Mouse (Mus musculus) MEL (cell line): ENCODE data around the gene Ifi35. TPM values are rescaled to one million over a fixed set of nuclear protein-coding genes. Genes with fewer than 3 reads are reported as not detected.
A peak's percentile ranks its signal among the peaks of the same experiment; 100 is the strongest.
"Not testable (repeated sequence)": the region's sequence is repeated elsewhere in the genome, so short reads cannot be mapped to it uniquely, and the experiment has no call there.

Source experiments
- DNase-seq: peaks from one replicate; pipeline ENCODE4 v3.0.0; 2011; ENCODE audit warnings: low read depth, low spot score
- H3K27ac ChIP-seq: 2 replicates; pipeline ENCODE4 v1.5.1; 2012; ENCODE audit warnings: low read depth, mild to moderate bottlenecking, control low read depth, low read length, moderate library complexity; ENCODE audit not compliant: control insufficient read depth
- H3K27me3 ChIP-seq, 2 experiments: fragments of 150-350 bp in 1 of 2; sonication (generic) in 1 of 2; 2 replicates each; pipeline ENCODE4 v1.6.1; 2012; ENCODE audit warnings: low read length in 2 of 2, mild to moderate bottlenecking in 2 of 2, improper control_type of control experiment in 1 of 2, moderate library complexity in 1 of 2; ENCODE audit not compliant: insufficient read depth in 2 of 2, control insufficient read depth in 1 of 2
- H3K36me3 ChIP-seq, 2 experiments: 2 replicates each; pipeline ENCODE4 v1.6.1; 2012 to 2014; ENCODE audit warnings: low read length in 2 of 2, improper control_type of control experiment in 1 of 2, inconsistent platforms in 1 of 2, mild to moderate bottlenecking in 1 of 2; ENCODE audit not compliant: insufficient read depth in 2 of 2, control insufficient read depth in 1 of 2
- H3K4me1 ChIP-seq, 2 experiments: fragments of 150-350 bp in 1 of 2; sonication (generic) in 1 of 2; 2 replicates each; pipeline ENCODE4 v1.6.1; 2012; ENCODE audit warnings: low read length in 2 of 2, improper control_type of control experiment in 1 of 2, mild to moderate bottlenecking in 1 of 2; ENCODE audit not compliant: insufficient read depth in 2 of 2, control insufficient read depth in 1 of 2
- H3K4me3 ChIP-seq, 2 experiments: fragments of 150-350 bp in 1 of 2; sonication (generic) in 1 of 2; 2 replicates each; pipeline ENCODE4 v1.5.1; 2012; ENCODE audit warnings: low read depth in 2 of 2, low read length in 2 of 2, mild to moderate bottlenecking in 2 of 2, moderate library complexity in 2 of 2, control low read depth in 1 of 2, improper control_type of control experiment in 1 of 2; ENCODE audit not compliant: control insufficient read depth in 1 of 2, insufficient read depth in 1 of 2
- H3K79me2 ChIP-seq: 2 replicates; pipeline ENCODE4 v1.6.1; 2012; ENCODE audit warnings: mild to moderate bottlenecking, low read length, moderate library complexity; ENCODE audit not compliant: control insufficient read depth, poor library complexity, insufficient read depth
- H3K9ac ChIP-seq: 2 replicates; pipeline ENCODE4 v1.6.1; 2012; ENCODE audit warnings: low read depth, mild to moderate bottlenecking, control low read depth, low read length, moderate library complexity; ENCODE audit not compliant: control insufficient read depth, poor library complexity, severe bottlenecking
- H3K9me3 ChIP-seq: fragments of 150-350 bp; sonication (generic); replicated peaks from 2 replicates; pipeline ENCODE4 v1.6.1; 2012; ENCODE audit warnings: mild to moderate bottlenecking, low read length, improper control_type of control experiment, moderate library complexity; ENCODE audit not compliant: insufficient read depth
- BHLHE40 ChIP-seq: IDR thresholded peaks from 2 replicates; pipeline ENCODE4 v1.6.1; 2012; ENCODE audit warnings: low read depth, mild to moderate bottlenecking, inconsistent platforms, low read length, improper control_type of control experiment, borderline replicate concordance
- CHD1 ChIP-seq: IDR thresholded peaks from 2 replicates; pipeline ENCODE4 v1.6.1; 2012; ENCODE audit warnings: low read depth, mild to moderate bottlenecking, inconsistent platforms, low read length, improper control_type of control experiment
- CTCF ChIP-seq, 3 experiments: IDR thresholded peaks in 2 of 3; conservative IDR thresholded peaks in 1 of 3; 2 replicates each; pipeline ENCODE4 v1.5.1; 2011 to 2012; ENCODE audit warnings: low read length in 3 of 3, low read depth in 2 of 3, mild to moderate bottlenecking in 2 of 3, improper control_type of control experiment in 1 of 3, inconsistent platforms in 1 of 3, mixed read lengths in 1 of 3, moderate library complexity in 1 of 3; ENCODE audit not compliant: control insufficient read depth in 1 of 3, insufficient read depth in 1 of 3, poor library complexity in 1 of 3, severe bottlenecking in 1 of 3
- GABPA ChIP-seq: IDR thresholded peaks from 2 replicates; pipeline ENCODE4 v1.6.1; 2012; ENCODE audit warnings: low read depth, mild to moderate bottlenecking, inconsistent platforms, low read length, improper control_type of control experiment, moderate library complexity
- MAX ChIP-seq: IDR thresholded peaks from 2 replicates; pipeline ENCODE4 v1.6.1; 2011; ENCODE audit warnings: low read length, improper control_type of control experiment
- MAZ ChIP-seq: IDR thresholded peaks from 2 replicates; pipeline ENCODE4 v1.6.1; 2012; ENCODE audit warnings: low read depth, mild to moderate bottlenecking, inconsistent platforms, low read length, improper control_type of control experiment
- MXI1 ChIP-seq: IDR thresholded peaks from 2 replicates; pipeline ENCODE4 v1.6.1; 2011; ENCODE audit warnings: mild to moderate bottlenecking, low read depth, low read length, improper control_type of control experiment
- MYB ChIP-seq: IDR thresholded peaks from 2 replicates; pipeline ENCODE4 v1.6.1; 2011; ENCODE audit warnings: mild to moderate bottlenecking, low read depth, low read length, improper control_type of control experiment
- NELFE ChIP-seq: IDR thresholded peaks from 2 replicates; pipeline ENCODE4 v1.6.1; 2011; ENCODE audit warnings: low read depth, low read length, improper control_type of control experiment
- RAD21 ChIP-seq: IDR thresholded peaks from 2 replicates; pipeline ENCODE4 v1.6.1; 2011; ENCODE audit warnings: mild to moderate bottlenecking, low read depth, low read length, improper control_type of control experiment
- SIN3A ChIP-seq: IDR thresholded peaks from 2 replicates; pipeline ENCODE4 v1.6.1; 2012; ENCODE audit warnings: low read length, improper control_type of control experiment, inconsistent platforms
- SMC3 ChIP-seq: IDR thresholded peaks from 2 replicates; pipeline ENCODE4 v1.6.1; 2011; ENCODE audit warnings: low read depth, low read length, improper control_type of control experiment
- TBP ChIP-seq: IDR thresholded peaks from 2 replicates; pipeline ENCODE4 v1.8.0; 2011; ENCODE audit warnings: low read depth, low read length, improper control_type of control experiment
- USF1 ChIP-seq: IDR thresholded peaks from 2 replicates; pipeline ENCODE4 v1.6.1; 2014; ENCODE audit warnings: low read depth, mild to moderate bottlenecking, inconsistent platforms, low read length, improper control_type of control experiment, moderate library complexity
- ZNF384 ChIP-seq: IDR thresholded peaks from 2 replicates; pipeline ENCODE4 v1.6.1; 2012; ENCODE audit warnings: low read depth, mild to moderate bottlenecking, inconsistent platforms, low read length, improper control_type of control experiment
- polyA plus RNA-seq, 2 experiments: library from polyadenylated mRNA; stranded (reverse) in 1 of 2; unstranded in 1 of 2; fragments of >175 nt in 1 of 2; fragments of >200 nt in 1 of 2; gene quantifications; 2 replicates each; pipeline versions ENCODE4 v1.2.1 to v1.2.4; 2012; ENCODE audit warnings: low replicate concordance in 2 of 2, low read depth in 1 of 2; ENCODE audit not compliant: insufficient read length in 2 of 2, insufficient read depth in 1 of 2, missing spikeins in 1 of 2
- total RNA-seq: library from RNA; depleted of rRNA; stranded (reverse); fragments of 300-350 nt; gene quantifications from 2 replicates; pipeline ENCODE4 v1.2.3, GENCODE M21; 2012

Gene Ifi35
- total and polyA plus RNA-seq, 3 experiments, result 35.5 to 146 (median 64.4) TPM

GRCm38 (mm10) chr11:101448899-101449298 lies 692 bp downstream of the Ifi35 start:
- peaks cover 11 to 37% of the 10 kb centered on the region in 2 experiments for H3K36me3 ChIP-seq
- peaks cover 20 to 40% of the 10 kb centered on the region in 2 experiments for H3K4me1 ChIP-seq
- no peaks in the 10 kb centered on the region for H3K27me3 ChIP-seq
- no peaks in the 10 kb centered on the region for H3K9me3 ChIP-seq
- peak overlapping the region; percentile 87 to 88 for H3K4me3 ChIP-seq
- H3K79me2 ChIP-seq, result peaks cover 13% of the 10 kb centered on the region
- TF ChIP-seq TBP (peak; percentile 91), USF1 (peak; percentile 46), MYB (no peak), NELFE (no peak), GABPA (no peak)
- peak; percentile 84 for DNase-seq
- H3K9ac ChIP-seq, result peak overlapping the region; percentile 86
- H3K27ac ChIP-seq, result peak overlapping the region; percentile 96

- H3K9me3 ChIP-seq, H3K27ac ChIP-seq, H3K79me2 ChIP-seq, H3K27me3 ChIP-seq, DNase-seq: not testable (repeated sequence)
- peaks cover 4 to 30% of the 10 kb centered on the region in 2 experiments for H3K36me3 ChIP-seq
- H3K4me3 ChIP-seq, result peak overlapping the region in 1 of 2 experiments; percentile 87; a peak in 2 of 4 replicates
- TF ChIP-seq TBP, result peak; percentile 90
- peak; percentile 74 for TF ChIP-seq ZNF384
- H3K9ac ChIP-seq, result peak overlapping the region; percentile 86
- peaks cover 17 to 34% of the 10 kb centered on the region in 2 experiments for H3K4me1 ChIP-seq
Measured at GRCm38 (mm10) chr11:101449596-101449995, 1.4 kb downstream of the Ifi35 start.

- H3K36me3 ChIP-seq, result peaks cover 0 to 25% of the 10 kb centered on the region in 2 experiments; a peak in 2 of 4 replicates
- no peak overlapping the region for H3K27ac ChIP-seq
- H3K4me1 ChIP-seq, result peaks cover 17 to 29% of the 10 kb centered on the region in 2 experiments
- DNase-seq, result peak; percentile 87
- TF ChIP-seq SMC3, result peak; percentile 49
- peak; percentile 41 to 74 (median 74) for TF ChIP-seq CTCF (IDR thresholded peaks at IDR 0.05 in 2 of 3, conservative IDR thresholded peaks at IDR 0.05 in 1 of 3; ENCODE audit: control insufficient read depth in 1 of 3, insufficient read depth in 1 of 3, low read depth in 2 of 3, low read length in 3 of 3, poor library complexity in 1 of 3, severe bottlenecking in 1 of 3)
- peak; percentile 56; the same call in 1 of the 2 replicates for TF ChIP-seq TBP
- no peak for TF ChIP-seq CHD1
- TF ChIP-seq RAD21, result peak; percentile 65
- peak; percentile 38; the same call in 1 of the 2 replicates for TF ChIP-seq MXI1
- TF ChIP-seq BHLHE40, result no peak
- TF ChIP-seq SIN3A, result peak; percentile 51; the same call in 1 of the 2 replicates
- TF ChIP-seq MAZ, result no peak
- TF ChIP-seq MAX, result 0 out of 2 replicates have a peak, but pooled peaks have one; percentile 12
- peak overlapping the region; percentile 11; the same call in 1 of the 2 replicates for H3K9ac ChIP-seq
- no peaks in the 10 kb centered on the region for H3K27me3 ChIP-seq
- no peak overlapping the region for H3K4me3 ChIP-seq
- peaks cover 1% of the 10 kb centered on the region for H3K79me2 ChIP-seq
- H3K9me3 ChIP-seq, result no peaks in the 10 kb centered on the region
Measured at GRCm38 (mm10) chr11:101450394-101450793, 2.2 kb downstream of the Ifi35 start.
